Mouse (Mus musculus) stomach, embryonic 14.5 days (tissue): ENCODE measurements around the gene Mcm3ap. TPM values are rescaled to one million over a fixed set of nuclear protein-coding genes. Genes with fewer than 3 reads are reported as not detected.

Experiments used
- ATAC-seq: fragments of 200-750 bp; cut with Nextera tagmentation; 2 replicates; pipeline ENCODE4 v1.8.0; 2017; ENCODE audit warnings: low read depth, moderate TSS enrichment; ENCODE audit not compliant: insufficient number of reproducible peaks, insufficient read depth, low FRiP score
- H3K27ac ChIP-seq: fragments of 300-500 bp; sonication (generic); 2 replicates; pipeline ENCODE4 v1.5.1; 2014; ENCODE audit warnings: mild to moderate bottlenecking, low read length, moderate library complexity, mixed read lengths
- H3K27me3 ChIP-seq: fragments of 300-500 bp; sonication (generic); 2 replicates; pipeline ENCODE4 v1.6.1; 2014; ENCODE audit warnings: low read length, control low read depth, mixed read lengths; ENCODE audit not compliant: control insufficient read depth, insufficient read depth
- H3K36me3 ChIP-seq: fragments of 300-500 bp; sonication (generic); 2 replicates; pipeline ENCODE4 v1.6.1; 2014; ENCODE audit warnings: mild to moderate bottlenecking, control low read depth, low read length, moderate library complexity, mixed read lengths; ENCODE audit not compliant: control insufficient read depth, insufficient read depth
- H3K4me1 ChIP-seq: fragments of 300-500 bp; sonication (generic); 2 replicates; pipeline ENCODE4 v1.6.1; 2014; ENCODE audit warnings: low read length, control low read depth, mixed read lengths; ENCODE audit not compliant: control insufficient read depth, insufficient read depth
- H3K4me2 ChIP-seq: fragments of 300-500 bp; sonication (generic); replicated peaks from 2 replicates; pipeline ENCODE4 v1.6.1; 2014; ENCODE audit warnings: low read depth, low read length, control low read depth
- H3K4me3 ChIP-seq: fragments of 300-500 bp; sonication (generic); 2 replicates; pipeline ENCODE4 v1.5.1; 2014; ENCODE audit warnings: low read depth, low read length, control low read depth
- H3K9ac ChIP-seq: fragments of 300-500 bp; sonication (generic); replicated peaks from 2 replicates; pipeline ENCODE4 v1.6.1; 2014; ENCODE audit warnings: low read depth, mild to moderate bottlenecking, control low read depth, low read length, moderate library complexity, mixed read lengths
- H3K9me3 ChIP-seq: fragments of 300-500 bp; sonication (generic); 2 replicates; pipeline ENCODE4 v1.6.1; 2016; ENCODE audit warnings: low read depth, low read length, control low read depth; ENCODE audit not compliant: control insufficient read depth
- WGBS: fragments of 180-500 bp; shearing (Covaris S2); extraction: QIAGEN DNeasy Blood & Tissue Kit; methylation state at CpG from one replicate; pipeline ENCODE4 v1.1.7; 2014; 5-methylcytosine and 5-hydroxymethylcytosine counted together
- polyA plus RNA-seq: library from polyadenylated mRNA; unstranded; fragments of >200 nt; fragmentation: Nextera tagmentation; extraction: Ambion mirVana; gene quantifications from 2 replicates; pipeline ENCODE4 v1.2.1, GENCODE M21; 2014

Gene Mcm3ap
- polyA plus RNA-seq, 1 experiment from 2014 or later: 68.5 TPM

DNA sequence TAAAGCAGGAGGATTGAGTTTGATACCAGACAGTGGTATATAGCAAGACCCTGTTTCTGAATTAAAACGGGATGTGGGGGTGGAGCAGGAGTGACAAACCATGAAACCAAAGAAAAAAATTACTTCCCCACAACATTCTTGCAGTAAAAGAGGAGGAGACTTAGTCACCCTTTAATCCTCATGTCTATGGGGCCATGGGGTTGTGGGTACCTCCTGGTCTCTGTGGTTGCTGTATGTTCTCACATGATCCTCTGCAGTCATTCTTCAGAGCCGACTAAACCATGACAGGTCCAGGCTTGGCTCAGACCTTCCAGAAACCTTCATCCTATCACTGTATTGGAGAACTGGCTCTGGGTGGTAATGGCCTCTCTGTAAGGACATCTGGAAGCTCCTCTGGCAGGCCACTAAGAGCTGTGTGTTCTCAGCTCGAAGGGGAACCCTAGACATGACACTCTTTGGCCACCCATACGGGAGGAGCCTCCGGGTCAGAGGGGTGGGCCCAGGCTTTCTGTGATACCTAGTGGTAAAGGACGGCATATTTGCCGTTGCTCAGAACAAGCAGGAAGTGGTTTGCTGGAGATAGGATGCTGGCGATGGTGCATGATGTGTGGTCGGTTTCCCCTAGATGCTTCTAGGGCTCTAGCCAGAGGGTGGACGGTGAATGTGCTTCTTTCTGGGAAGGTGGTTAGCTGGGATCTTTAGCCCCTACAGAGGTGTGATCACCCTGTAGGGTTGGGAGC is 74.1 kb downstream of the Mcm3ap start:
- WGBS: 85% methylated on average over 10 of the region's 10 CpGs
- Histone ChIP-seq H3K4me3 (no peak overlapping the region), H3K27me3 (no peaks in the 10 kb centered on the region), H3K4me2 (no peak overlapping the region), H3K4me1 (no peaks in the 10 kb centered on the region), H3K9me3 (no peaks in the 10 kb centered on the region), H3K36me3 (peaks cover 70% of the 10 kb centered on the region), H3K9ac (no peak overlapping the region), H3K27ac (no peak overlapping the region)
- no peak for ATAC-seq

DNA sequence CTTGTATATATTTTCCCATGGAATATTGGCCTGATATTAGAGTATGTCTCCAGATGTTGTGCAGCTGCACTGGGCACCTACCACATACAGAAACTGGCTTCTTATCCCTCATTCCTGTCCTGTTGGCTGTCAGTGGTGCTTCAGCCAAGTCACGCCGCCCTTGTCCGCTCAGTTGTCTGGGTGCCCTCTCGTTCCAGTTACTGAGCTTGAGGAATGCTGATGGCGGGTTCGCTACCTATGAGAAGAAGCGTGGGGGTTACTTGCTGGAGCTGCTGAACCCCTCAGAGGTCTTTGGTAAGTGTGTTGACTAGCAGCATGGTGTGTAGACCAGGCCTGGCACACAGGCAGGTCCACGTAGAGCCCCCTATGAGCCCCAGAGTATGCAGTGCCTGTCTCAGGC is 77.8 kb downstream of the Mcm3ap start:
- Histone ChIP-seq H3K9me3 (no peaks in the 10 kb centered on the region), H3K27ac (no peak overlapping the region), H3K4me3 (no peak overlapping the region), H3K36me3 (peaks cover 75% of the 10 kb centered on the region), H3K9ac (no peak overlapping the region), H3K4me1 (no peaks in the 10 kb centered on the region), H3K4me2 (no peak overlapping the region), H3K27me3 (no peaks in the 10 kb centered on the region)
- ATAC-seq: no peak
- 93% methylated on average over 8 of the region's 8 CpGs for WGBS

DNA sequence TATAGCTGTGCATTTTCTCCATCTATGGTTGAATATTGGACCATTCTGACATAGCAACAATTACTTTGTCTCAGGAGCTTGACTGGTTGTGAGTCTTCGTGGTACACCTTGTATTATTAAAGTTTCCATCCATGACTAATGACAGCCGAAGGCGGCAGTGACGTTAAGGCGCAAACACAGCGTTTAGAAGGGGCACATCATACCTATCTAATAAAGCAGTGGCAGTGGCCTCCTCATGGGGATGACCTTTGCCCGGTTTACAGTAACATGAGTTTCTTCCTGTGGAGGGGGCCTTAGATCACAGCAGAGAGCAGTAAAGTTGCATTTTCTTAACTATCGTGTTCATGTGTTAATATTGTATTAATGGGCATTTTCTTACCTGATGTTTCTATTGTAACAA is 79.5 kb downstream of the Mcm3ap start:
- no peak overlapping the region for H3K4me2 ChIP-seq
- no peaks in the 10 kb centered on the region for H3K9me3 ChIP-seq
- no peak overlapping the region for H3K27ac ChIP-seq
- H3K4me3 ChIP-seq: no peak overlapping the region
- peaks cover 78% of the 10 kb centered on the region for H3K36me3 ChIP-seq
- WGBS: 91% methylated on average over 8 of the region's 8 CpGs
- no peaks in the 10 kb centered on the region for H3K4me1 ChIP-seq
- no peak overlapping the region for H3K9ac ChIP-seq
- no peaks in the 10 kb centered on the region for H3K27me3 ChIP-seq
- no peak for ATAC-seq

DNA sequence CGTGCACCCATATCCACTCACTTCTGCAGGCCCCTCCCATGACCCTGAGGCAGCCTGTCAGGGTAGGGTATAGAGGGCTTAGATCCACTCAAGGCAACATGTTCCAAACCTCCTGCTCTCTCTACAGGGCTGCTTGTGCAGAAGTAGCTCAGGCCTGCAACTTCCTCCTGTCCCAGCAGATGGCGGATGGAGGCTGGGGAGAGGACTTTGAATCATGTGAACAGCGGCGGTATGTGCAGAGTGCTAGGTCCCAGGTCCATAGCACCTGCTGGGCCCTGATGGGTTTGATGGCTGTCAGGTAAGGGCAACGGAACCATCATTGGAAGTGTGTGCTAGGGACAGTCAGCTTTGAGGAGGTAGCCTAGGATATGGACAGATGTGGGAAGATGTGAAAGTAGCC is 81.7 kb downstream of the Mcm3ap start:
- no peaks in the 10 kb centered on the region for H3K4me1 ChIP-seq
- H3K4me2 ChIP-seq: no peak overlapping the region
- no peak overlapping the region for H3K4me3 ChIP-seq
- WGBS: 83% methylated on average over 5 of the region's 5 CpGs
- no peak for ATAC-seq
- H3K36me3 ChIP-seq: peaks cover 68% of the 10 kb centered on the region
- H3K27ac ChIP-seq: no peak overlapping the region
- no peak overlapping the region for H3K9ac ChIP-seq
- no peaks in the 10 kb centered on the region for H3K27me3 ChIP-seq
- no peaks in the 10 kb centered on the region for H3K9me3 ChIP-seq

DNA sequence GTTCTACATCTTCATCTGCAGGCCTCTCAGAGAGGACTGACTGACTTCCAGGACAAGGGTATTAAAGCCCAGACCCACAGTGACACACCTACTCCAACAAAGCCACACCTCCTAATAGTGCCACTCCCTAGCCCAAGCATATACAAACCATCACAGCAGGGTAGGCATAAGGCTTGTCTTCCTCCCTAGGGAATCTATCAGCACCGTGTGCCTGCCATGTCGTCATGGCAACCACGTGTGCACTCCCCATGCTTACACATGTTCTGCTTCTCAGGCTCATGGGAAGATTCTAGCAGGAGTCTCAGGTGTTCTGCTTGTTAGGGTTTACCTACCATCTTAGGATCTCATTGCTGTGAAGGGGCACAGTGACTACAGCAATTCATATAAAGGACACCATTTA is 82.8 kb downstream of the Mcm3ap start:
- 67% methylated on average over 3 of the region's 3 CpGs for WGBS
- Histone ChIP-seq H3K9me3 (no peaks in the 10 kb centered on the region), H3K9ac (no peak overlapping the region), H3K27ac (no peak overlapping the region), H3K4me1 (no peaks in the 10 kb centered on the region), H3K4me2 (no peak overlapping the region), H3K36me3 (peaks cover 59% of the 10 kb centered on the region), H3K4me3 (no peak overlapping the region), H3K27me3 (no peaks in the 10 kb centered on the region)
- ATAC-seq: no peak

DNA sequence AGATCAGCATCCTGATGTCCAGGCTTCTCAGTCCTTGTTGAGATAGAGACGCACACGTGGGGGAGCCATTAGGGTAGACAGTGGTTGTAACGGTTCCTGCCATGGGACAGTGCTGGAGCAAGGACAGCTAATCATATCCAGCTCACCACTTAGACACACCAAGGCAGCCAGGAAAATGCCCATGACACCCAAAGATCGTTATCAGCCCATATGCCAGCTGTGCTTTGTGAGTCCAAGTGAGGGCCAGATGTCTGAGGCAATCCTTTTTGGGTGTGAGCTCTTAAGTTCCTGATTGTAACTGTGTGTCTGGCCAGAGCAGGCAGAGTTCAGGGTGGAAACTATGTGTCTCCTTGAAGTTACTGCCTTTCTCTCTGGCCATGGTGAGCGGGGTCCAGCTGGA is 85.3 kb downstream of the Mcm3ap start:
- no peaks in the 10 kb centered on the region for H3K9me3 ChIP-seq
- peaks cover 44% of the 10 kb centered on the region for H3K36me3 ChIP-seq
- no peaks in the 10 kb centered on the region for H3K27me3 ChIP-seq
- WGBS: 92% methylated on average over 5 of the region's 5 CpGs
- H3K4me3 ChIP-seq: no peak overlapping the region
- no peak overlapping the region for H3K4me2 ChIP-seq
- no peaks in the 10 kb centered on the region for H3K4me1 ChIP-seq
- no peak for ATAC-seq
- no peak overlapping the region for H3K9ac ChIP-seq
- no peak overlapping the region for H3K27ac ChIP-seq

DNA sequence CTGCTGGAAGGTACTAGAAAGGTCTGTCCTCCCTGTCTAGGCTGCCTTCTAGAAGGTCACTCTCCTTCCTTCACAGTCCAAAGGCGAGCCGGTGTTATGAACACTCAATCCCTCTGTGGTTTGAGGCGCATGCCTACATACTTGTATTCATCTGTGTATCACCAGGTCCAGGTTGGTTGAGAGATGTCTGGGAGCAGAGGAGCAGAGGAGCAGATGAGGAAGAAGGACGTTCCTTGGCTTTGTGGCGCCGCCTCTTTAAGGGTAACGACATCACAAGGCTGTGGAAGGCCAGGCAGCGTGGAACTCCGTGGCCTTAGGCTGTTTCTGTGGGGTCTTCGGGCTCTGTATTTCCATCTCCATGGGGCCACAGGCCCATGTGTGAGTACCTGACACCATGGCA is 93.2 kb downstream of the Mcm3ap start, which contains the start of gene Spatc1l:
Spatc1l (plus strand) TSS at position 301 of the 400 bp plus-strand sequence.
- Histone ChIP-seq H3K4me3 (no peak within 1 kb of the TSS), H3K27ac (no peak within 1 kb of the TSS), H3K4me1 (no peaks in the 10 kb centered on the region), H3K36me3 (no peaks in the 10 kb centered on the region), H3K9ac (no peak within 1 kb of the TSS), H3K9me3 (no peaks in the 10 kb centered on the region), H3K4me2 (no peak within 1 kb of the TSS), H3K27me3 (no peaks in the 10 kb centered on the region)
- ATAC-seq: no peak
- WGBS: 92% methylated on average over 10 of the region's 10 CpGs
